Mouse (Mus musculus): ENCODE results near the gene Olfr957. TPM values are rescaled to one million over a fixed set of nuclear protein-coding genes. Genes with fewer than 3 reads are reported as not detected.

Olfr957 gene
- not detected in 2 replicates for polyA plus RNA-seq (2015; fragmentation: Nextera tagmentation; extraction: Ambion mirVana)

- Histone ChIP-seq H3K9ac (replicated peaks; ENCODE audit: low read depth) (no peak within 1 kb of the TSS), H3K4me1 (ENCODE audit: insufficient read depth, low read depth, low read length) (no peaks in the 10 kb centered on the region), H3K27me3 (replicated peaks; ENCODE audit: insufficient read depth, low read length) (no peaks in the 10 kb centered on the region), H3K36me3 (ENCODE audit: insufficient read depth, low read length) (no peaks in the 10 kb centered on the region), H3K4me3 (ENCODE audit: low read depth, low read length) (no peak within 1 kb of the TSS), H3K9me3 (ENCODE audit: low read length) (no peaks in the 10 kb centered on the region), H3K4me2 (replicated peaks; ENCODE audit: low read depth, low read length) (no peak within 1 kb of the TSS), H3K27ac (ENCODE audit: low read length) (no peak within 1 kb of the TSS)
- TF ChIP-seq CTCF (IDR thresholded peaks at IDR 0.05), result no peak
- DNase-seq (ENCODE audit: low spot score), result no peak
- 44% methylated on average over 3 of the region's 3 CpGs for WGBS
- ATAC-seq, result no peak
Measured at GRCm38 (mm10) chr9:39515531-39515930, at the start of gene Olfr957. Gene Olfr957, minus strand, starts transcription at chr9:39515809.

DNA sequence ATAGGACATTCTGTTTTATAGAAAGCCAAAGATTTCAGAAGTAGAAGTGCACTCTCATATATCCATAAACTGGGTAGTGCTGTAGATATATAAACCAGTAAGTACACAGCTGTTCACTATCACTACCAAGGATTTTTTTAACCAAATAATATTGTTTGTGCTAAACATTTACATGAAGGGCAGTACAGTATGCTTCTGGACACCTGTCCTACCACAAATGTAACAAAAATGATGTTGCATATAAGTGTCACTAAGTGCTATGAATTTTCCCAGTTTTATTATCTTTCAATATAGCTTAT, 42.7 kb upstream of the Olfr957 start:
- ATAC-seq (no peak), DNase-seq (ENCODE audit: low spot score) (no peak)
- Histone ChIP-seq H3K4me3 (ENCODE audit: low read depth, low read length) (no peak overlapping the region), H3K4me1 (ENCODE audit: insufficient read depth, low read depth, low read length) (no peaks in the 10 kb centered on the region), H3K27me3 (replicated peaks; ENCODE audit: insufficient read depth, low read length) (no peaks in the 10 kb centered on the region), H3K9me3 (ENCODE audit: low read length) (no peaks in the 10 kb centered on the region), H3K4me2 (replicated peaks; ENCODE audit: low read depth, low read length) (no peak overlapping the region), H3K36me3 (ENCODE audit: insufficient read depth, low read length) (no peaks in the 10 kb centered on the region), H3K9ac (replicated peaks; ENCODE audit: low read depth) (no peak overlapping the region), H3K27ac (ENCODE audit: low read length) (no peak overlapping the region)
- TF ChIP-seq EP300 (IDR thresholded peaks at IDR 0.05), result no peak
- TF ChIP-seq CTCF (IDR thresholded peaks at IDR 0.05), result no peak

GRCm38 (mm10) chr9:39557529-39558348, 42.1 kb upstream of the Olfr957 start:
- no peaks in the 10 kb centered on the region for H3K36me3 ChIP-seq (ENCODE audit: insufficient read depth, low read length)
- 54% methylated on average over 3 of the region's 3 CpGs for WGBS
- DNase-seq (ENCODE audit: low spot score), result no peak
- no peaks in the 10 kb centered on the region for H3K9me3 ChIP-seq (ENCODE audit: low read length)
- no peak for ATAC-seq
- TF ChIP-seq EP300 (IDR thresholded peaks at IDR 0.05) (no peak), CTCF (IDR thresholded peaks at IDR 0.05) (no peak)
- H3K9ac ChIP-seq (replicated peaks; ENCODE audit: low read depth), result no peak overlapping the region
- no peak overlapping the region for H3K27ac ChIP-seq (ENCODE audit: low read length)
- H3K4me2 ChIP-seq (replicated peaks; ENCODE audit: low read depth, low read length), result no peak overlapping the region
- H3K27me3 ChIP-seq (replicated peaks; ENCODE audit: insufficient read depth, low read length), result no peaks in the 10 kb centered on the region
- H3K4me1 ChIP-seq (ENCODE audit: insufficient read depth, low read depth, low read length), result no peaks in the 10 kb centered on the region
- H3K4me3 ChIP-seq (ENCODE audit: low read depth, low read length), result no peak overlapping the region

DNA sequence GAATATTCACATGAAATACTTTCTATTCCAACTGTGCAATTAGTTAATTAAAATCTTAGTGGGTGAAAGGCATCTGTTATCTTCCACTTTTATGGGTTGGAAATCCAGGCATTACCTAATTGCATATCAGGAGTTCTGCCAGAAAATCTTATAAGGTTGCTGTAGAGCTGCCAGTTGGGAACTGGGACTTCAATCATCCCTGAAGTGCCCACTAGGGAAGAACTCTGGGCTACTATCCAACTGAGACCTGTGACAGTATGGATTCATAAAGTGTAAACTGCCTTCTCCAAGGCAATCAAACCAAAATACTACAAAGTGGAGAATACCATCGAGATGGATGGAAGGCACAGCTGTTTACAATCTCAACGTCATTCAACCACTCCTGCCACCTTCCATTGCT, 38.3 kb upstream of the Olfr957 start, which contains the start of gene Olfr958:
Gene Olfr958 (minus strand): TSS at position 109 of the 400 bp plus-strand sequence.
- TF ChIP-seq CTCF (IDR thresholded peaks at IDR 0.05) (no peak), EP300 (IDR thresholded peaks at IDR 0.05) (no peak)
- Histone ChIP-seq H3K27me3 (replicated peaks; ENCODE audit: insufficient read depth, low read length) (no peaks in the 10 kb centered on the region), H3K27ac (ENCODE audit: low read length) (no peak within 1 kb of the TSS), H3K9ac (replicated peaks; ENCODE audit: low read depth) (no peak within 1 kb of the TSS), H3K4me2 (replicated peaks; ENCODE audit: low read depth, low read length) (no peak within 1 kb of the TSS), H3K4me3 (ENCODE audit: low read depth, low read length) (no peak within 1 kb of the TSS), H3K36me3 (ENCODE audit: insufficient read depth, low read length) (no peaks in the 10 kb centered on the region), H3K9me3 (ENCODE audit: low read length) (no peaks in the 10 kb centered on the region), H3K4me1 (ENCODE audit: insufficient read depth, low read depth, low read length) (no peaks in the 10 kb centered on the region)
- no peak for ATAC-seq
- no peak for DNase-seq (ENCODE audit: low spot score)
- WGBS, result 47% methylated on average over 2 of the region's 2 CpGs

DNA sequence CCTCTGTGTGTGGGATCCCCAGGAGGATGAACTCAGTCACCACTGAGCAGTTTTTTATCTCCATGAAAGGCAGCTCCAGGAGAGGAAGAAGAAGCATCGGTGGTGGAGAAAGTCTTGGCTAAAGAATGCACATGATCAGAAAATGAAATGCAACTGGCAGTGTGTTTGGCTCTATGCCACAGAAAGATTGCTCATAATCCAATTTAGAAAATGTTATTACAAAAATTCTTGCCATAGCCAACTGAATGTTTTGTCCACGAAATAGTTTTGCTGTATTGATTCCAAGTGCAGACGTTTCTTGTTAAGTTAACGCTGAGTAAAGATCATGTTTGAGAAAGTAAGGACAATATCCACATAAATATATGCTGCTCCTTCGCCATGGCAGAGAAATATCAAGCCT, 35.2 kb upstream of the Olfr957 start:
- 68% methylated on average over 5 of the region's 5 CpGs for WGBS
- H3K4me2 ChIP-seq (replicated peaks; ENCODE audit: low read depth, low read length), result no peak overlapping the region
- ATAC-seq, result no peak
- H3K4me1 ChIP-seq (ENCODE audit: insufficient read depth, low read depth, low read length), result no peaks in the 10 kb centered on the region
- no peak overlapping the region for H3K4me3 ChIP-seq (ENCODE audit: low read depth, low read length)
- no peaks in the 10 kb centered on the region for H3K27me3 ChIP-seq (replicated peaks; ENCODE audit: insufficient read depth, low read length)
- TF ChIP-seq EP300 (IDR thresholded peaks at IDR 0.05) (no peak), CTCF (IDR thresholded peaks at IDR 0.05) (no peak)
- no peaks in the 10 kb centered on the region for H3K9me3 ChIP-seq (ENCODE audit: low read length)
- peak; percentile 6 for DNase-seq (ENCODE audit: low spot score)
- no peak overlapping the region for H3K9ac ChIP-seq (replicated peaks; ENCODE audit: low read depth)
- no peak overlapping the region for H3K27ac ChIP-seq (ENCODE audit: low read length)
- no peaks in the 10 kb centered on the region for H3K36me3 ChIP-seq (ENCODE audit: insufficient read depth, low read length)

DNA sequence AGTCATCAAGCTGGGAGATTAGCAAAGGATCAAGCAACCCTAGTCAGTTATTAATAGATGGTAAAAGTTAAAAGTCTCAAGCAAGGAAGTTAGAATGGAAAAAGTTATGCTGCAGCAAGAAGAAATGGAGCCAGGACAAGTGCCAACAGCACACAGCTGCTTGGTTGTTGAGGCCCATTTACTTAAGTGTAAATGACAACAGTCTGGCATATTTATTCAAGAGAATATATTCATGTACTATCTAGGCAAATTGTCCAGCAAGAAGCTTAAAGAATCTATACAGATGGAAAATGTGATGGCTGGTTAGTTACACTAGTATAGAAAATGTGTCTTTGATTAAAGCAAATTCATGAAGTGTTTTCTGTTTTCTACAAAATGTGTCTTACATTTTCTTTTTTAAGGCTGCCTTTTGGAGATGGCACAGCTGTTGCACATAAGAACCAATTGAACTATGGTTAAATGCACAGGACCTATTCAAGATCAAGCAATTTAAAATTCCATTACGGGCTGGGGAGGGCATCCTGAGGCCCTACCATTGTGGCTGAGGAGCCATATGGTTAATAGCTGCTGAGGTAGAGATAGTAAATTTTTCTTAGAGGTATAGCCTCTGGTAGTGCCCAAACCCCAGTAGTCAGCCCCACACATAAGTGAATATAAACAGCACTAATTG, 8.1 kb upstream of the Olfr957 start:
- Histone ChIP-seq H3K36me3 (ENCODE audit: insufficient read depth, low read length) (no peaks in the 10 kb centered on the region), H3K4me2 (replicated peaks; ENCODE audit: low read depth, low read length) (no peak overlapping the region), H3K9ac (replicated peaks; ENCODE audit: low read depth) (no peak overlapping the region), H3K4me3 (ENCODE audit: low read depth, low read length) (no peak overlapping the region), H3K27ac (ENCODE audit: low read length) (no peak overlapping the region), H3K9me3 (ENCODE audit: low read length) (no peaks in the 10 kb centered on the region), H3K27me3 (replicated peaks; ENCODE audit: insufficient read depth, low read length) (no peaks in the 10 kb centered on the region), H3K4me1 (ENCODE audit: insufficient read depth, low read depth, low read length) (no peaks in the 10 kb centered on the region)
- WGBS, result 60% methylated on average over 1 of the region's 1 CpGs
- DNase-seq (ENCODE audit: low spot score), result peak; percentile 19
- TF ChIP-seq EP300 (IDR thresholded peaks at IDR 0.05) (no peak), CTCF (IDR thresholded peaks at IDR 0.05) (no peak)
- no peak for ATAC-seq
